In the genomic region with DNA sequence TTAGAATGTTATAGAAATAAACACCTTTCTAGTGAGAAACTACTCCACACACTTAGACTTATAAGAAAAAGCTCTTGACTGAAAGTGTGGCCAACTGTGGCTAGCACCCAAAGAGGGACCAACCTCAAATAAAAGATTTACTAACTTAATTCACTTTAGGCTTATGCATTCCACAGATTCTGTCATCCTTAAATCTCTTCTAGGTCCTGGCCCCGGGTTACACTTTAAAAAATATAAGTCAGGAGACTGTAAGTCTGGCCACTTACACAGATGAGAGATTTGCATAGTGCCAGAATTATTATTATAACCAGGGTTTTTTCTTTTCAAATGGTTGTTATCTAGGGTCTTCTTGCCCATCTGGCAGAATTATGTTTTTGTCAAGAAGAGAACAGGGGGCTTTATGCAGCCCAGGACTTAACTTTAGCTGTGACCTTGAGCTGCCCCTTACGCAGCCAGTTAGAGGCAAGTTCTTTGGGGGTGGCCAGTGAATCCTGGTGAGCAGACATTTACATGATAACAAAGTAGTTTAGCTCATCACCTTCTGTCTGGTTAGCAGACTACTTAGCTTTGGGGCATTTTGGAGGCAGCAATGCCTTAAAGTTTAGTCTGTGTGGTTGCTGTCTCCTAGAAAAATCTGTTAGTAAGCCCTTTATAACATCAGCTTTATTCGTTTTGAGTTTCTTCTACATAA, we compare ENCODE assay signal across 23 mouse cellular contexts.
"Had no signal": no experiment of that assay in that cellular context is flagged by ENCODE, and none has a peak within 500 bp of the region (broad histone marks: within the 10 kb centered on the region; RNA-seq: fewer than 3 reads in every experiment).

No protein-coding gene starts in this region.

- ATAC-seq: liver, embryonic 12.5 days had no signal

- H3K4me1 ChIP-seq: limb, embryonic 10.5 days; midbrain, embryonic 10.5 days; neural tube, embryonic 12.5 days; neural tube, embryonic 15.5 days; stomach, embryonic 15.5 days had no signal

- H3K9ac ChIP-seq: limb, embryonic 13.5 days; liver, embryonic 12.5 days; liver, embryonic 15.5 days; lung, embryonic 15.5 days; neural tube, embryonic 12.5 days; neural tube, embryonic 15.5 days; stomach, embryonic 15.5 days had no signal

- DNase-seq: kidney, adult 18-20 months; kidney, adult 9 months; layer of hippocampus, adult 9-11 months; liver; lung, adult 18-20 months; lung, postnatal 10 days; lung, postnatal 36 days; midbrain, embryonic 14.5 days; retina, postnatal 1 day; right cerebral cortex, postnatal 25 days; spleen, adult 18-20 months; thymus, postnatal 25 days had no signal

- H3K4me2 ChIP-seq: limb, embryonic 13.5 days; liver, embryonic 12.5 days; liver, embryonic 15.5 days; lung, embryonic 15.5 days; neural tube, embryonic 12.5 days; neural tube, embryonic 15.5 days; stomach, embryonic 15.5 days had no signal

- H3K9me3 ChIP-seq: limb, embryonic 10.5 days; limb, embryonic 13.5 days; liver, embryonic 12.5 days; liver, embryonic 15.5 days; lung, embryonic 15.5 days; megakaryocyte, embryonic 14.5 days; midbrain, embryonic 10.5 days; neural tube, embryonic 12.5 days; neural tube, embryonic 15.5 days; stomach, embryonic 15.5 days had no signal

- H3K27ac ChIP-seq: layer of hippocampus, adult 2 months; limb, embryonic 10.5 days; limb, embryonic 13.5 days; liver, embryonic 12.5 days; liver, embryonic 15.5 days; lung, embryonic 15.5 days; midbrain, embryonic 10.5 days; neural tube, embryonic 12.5 days; neural tube, embryonic 15.5 days; stomach, embryonic 15.5 days had no signal

- H3K27me3 ChIP-seq: limb, embryonic 13.5 days; liver, embryonic 12.5 days; liver, embryonic 15.5 days; lung, embryonic 15.5 days; megakaryocyte, embryonic 14.5 days; neural tube, embryonic 12.5 days; neural tube, embryonic 15.5 days; stomach, embryonic 15.5 days had no signal

- H3K4me3 ChIP-seq: layer of hippocampus, adult 2 months; limb, embryonic 10.5 days; limb, embryonic 13.5 days; liver, embryonic 12.5 days; liver, embryonic 15.5 days; lung, embryonic 15.5 days; megakaryocyte, embryonic 14.5 days; midbrain, embryonic 10.5 days; neural tube, embryonic 12.5 days; neural tube, embryonic 15.5 days; stomach, embryonic 15.5 days had no signal
